Mouse (Mus musculus) liver, embryonic 14.5 days (tissue): Measurements from ENCODE around the gene 1700003E16Rik.

Experiments
- CTCF ChIP-seq: IDR thresholded peaks from 2 replicates; pipeline ENCODE4 v1.5.1; 2016; ENCODE audit warnings: antibody characterized with exemption, low read depth, control low read depth
- EP300 ChIP-seq: IDR thresholded peaks from 2 replicates; pipeline ENCODE4 v1.6.1; 2016; ENCODE audit warnings: antibody characterized with exemption, low read depth

- TF ChIP-seq CTCF (no peak), EP300 (no peak)
Observed at GRCm38 (mm10) chr6:83171063-83171462, 14.9 kb downstream of the 1700003E16Rik start.
